Mouse (Mus musculus) liver, embryonic 14 days (tissue): ENCODE measurements around the gene Cd33. TPM values are rescaled to one million over a fixed set of nuclear protein-coding genes. Genes with fewer than 3 reads are reported as not detected.

Experiments used
- polyA plus RNA-seq: library from polyadenylated mRNA; depleted of rRNA; stranded (reverse); fragments of >200 nt; gene quantifications from 2 replicates; pipeline ENCODE4 v1.2.3, GENCODE M21; 2012; rRNA removed

Gene Cd33
- 0.93 and 1.2 TPM in 2 replicates for polyA plus RNA-seq

GRCm38 (mm10) chr7:43544225-43544977 is at the start of gene Cd33:
Cd33 (minus strand) TSS chr7:43544428.

GRCm38 (mm10) chr7:43579440-43580171 is 35.4 kb upstream of the Cd33 start, which contains the start of gene Zfp719:
Zfp719 (plus strand) TSS chr7:43579610.

GRCm38 (mm10) chr7:43562006-43562633 is 17.9 kb upstream of the Cd33 start, which contains the start of gene Zfp658:
Zfp658 (plus strand) TSS chr7:43562256.

GRCm38 (mm10) chr7:43489631-43490125 is 54.5 kb downstream of the Cd33 start, which contains the start of gene Iglon5:
Iglon5 (minus strand) TSS chr7:43490075.

Other genes with a start within 250 kb of the Cd33 start
- gene Zfp715, start 231.1 kb downstream of the Cd33 start, polyA plus RNA-seq: 3.4 and 4.5 TPM in 2 replicates
- 1.8 and 2.6 TPM in 2 replicates for gene Siglecf, start 193.1 kb downstream of the Cd33 start, polyA plus RNA-seq
- 0.63 and 0.76 TPM in 2 replicates for gene Siglecg, start 136.2 kb downstream of the Cd33 start, polyA plus RNA-seq
- gene Lim2, start 116.8 kb downstream of the Cd33 start, polyA plus RNA-seq: 0.03 and 0.06 TPM in 2 replicates
- gene Nkg7, start 107.4 kb downstream of the Cd33 start, polyA plus RNA-seq: 2.4 and 4.1 TPM in 2 replicates
- gene Cldnd2, start 103.6 kb downstream of the Cd33 start, polyA plus RNA-seq: not detected in 2 replicates
- gene Etfb, start 100.3 kb downstream of the Cd33 start, polyA plus RNA-seq: 127 and 139 TPM in 2 replicates
- 0.12 and 0.28 TPM in 2 replicates for gene Gm45233, start 100.3 kb downstream of the Cd33 start, polyA plus RNA-seq
- gene Vsig10l, start 81.3 kb downstream of the Cd33 start, polyA plus RNA-seq: 0.43 and 0.80 TPM in 2 replicates
- gene Iglon5, start 54.4 kb downstream of the Cd33 start, polyA plus RNA-seq: 0.03 and 0.09 TPM in 2 replicates
- not detected in 2 replicates for gene 4931406B18Rik, start 38.5 kb downstream of the Cd33 start, polyA plus RNA-seq
- 0.29 and 0.36 TPM in 2 replicates for gene Zfp658, start 17.8 kb upstream of the Cd33 start, polyA plus RNA-seq
- gene Zfp719, start 35.2 kb upstream of the Cd33 start, polyA plus RNA-seq: 0.72 and 0.96 TPM in 2 replicates
- 0.02 TPM in 1 of 2 replicates, not detected in the other for gene Zfp819, start 62.7 kb upstream of the Cd33 start, polyA plus RNA-seq
- gene Ceacam18, start 90.3 kb upstream of the Cd33 start, polyA plus RNA-seq: not detected in 2 replicates
- 1.2 and 2.0 TPM in 2 replicates for gene Siglece, start 115.7 kb upstream of the Cd33 start, polyA plus RNA-seq
- 2.7 and 3.1 TPM in 2 replicates for gene Ctu1, start 127.6 kb upstream of the Cd33 start, polyA plus RNA-seq
- 0.03 TPM in 2 replicates for gene Klk14, start 146.0 kb upstream of the Cd33 start, polyA plus RNA-seq
- gene Klk13, start 168.1 kb upstream of the Cd33 start, polyA plus RNA-seq: 0.02 and 0.03 TPM in 2 replicates
- not detected in 2 replicates for gene Klk12, start 224.5 kb upstream of the Cd33 start, polyA plus RNA-seq
- gene Klk11, start 230.2 kb upstream of the Cd33 start, polyA plus RNA-seq: not detected in 2 replicates
- not detected in 2 replicates for gene Klk10, start 236.6 kb upstream of the Cd33 start, polyA plus RNA-seq
- not detected in 2 replicates for gene Klk9, start 247.5 kb upstream of the Cd33 start, polyA plus RNA-seq